In the genomic region with DNA sequence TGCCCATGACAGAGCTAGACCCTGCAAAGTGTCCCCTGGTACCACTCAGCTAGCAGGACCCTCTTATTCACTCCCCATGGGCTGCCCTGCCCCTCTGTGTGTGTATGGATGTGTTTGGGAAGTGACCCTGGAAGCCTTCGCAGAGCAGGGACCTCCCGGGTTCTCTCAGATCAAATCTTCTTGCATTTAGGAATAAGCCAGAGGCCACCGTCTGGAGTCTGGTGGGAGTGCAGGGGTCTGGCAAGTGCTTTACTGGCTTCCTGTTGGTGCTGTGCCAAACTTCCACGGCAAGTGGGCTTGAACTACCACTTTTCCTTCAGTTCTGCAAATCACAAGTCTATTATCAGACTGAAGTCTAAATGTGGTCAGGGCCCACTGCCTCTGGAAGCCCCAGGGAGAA, we compare ENCODE assay signal across 21 mouse cellular contexts. TPM values are rescaled to one million over a fixed set of nuclear protein-coding genes. Genes with fewer than 3 reads are reported as not detected.
DNase-seq lines count a peak whose midpoint lies in the region; ATAC-seq lines count a peak whose summit lies in the region.
"Had no signal": no experiment of that assay in that cellular context is flagged by ENCODE, and none has a peak within 500 bp of the region (broad histone marks: within the 10 kb centered on the region; RNA-seq: fewer than 3 reads in every experiment).

No protein-coding gene starts in this region.

- H3K9ac ChIP-seq in limb, embryonic 15.5 days = no peak overlapping the region
- no peak overlapping the region for H3K9ac ChIP-seq in intestine, embryonic 15.5 days
- H3K9ac ChIP-seq: heart, embryonic 13.5 days; liver, embryonic 13.5 days had no signal

- H3K27ac ChIP-seq in limb, embryonic 15.5 days = 0 out of 2 replicates have a peak overlapping the region, but pooled peaks have one; percentile 17
- H3K27ac ChIP-seq in limb, embryonic 10.5 days = no peak overlapping the region
- 0 out of 2 replicates have a peak overlapping the region, but pooled peaks have one; percentile 22 for H3K27ac ChIP-seq in intestine, embryonic 15.5 days
- H3K27ac ChIP-seq: heart, embryonic 13.5 days; liver, embryonic 13.5 days; midbrain, embryonic 10.5 days had no signal

- H3K4me1 ChIP-seq in limb, embryonic 15.5 days = peaks cover 41% of the 10 kb centered on the region
- peaks cover 32% of the 10 kb centered on the region for H3K4me1 ChIP-seq in limb, embryonic 10.5 days
- H3K4me1 ChIP-seq in intestine, embryonic 15.5 days (replicated peaks) = peaks cover 45% of the 10 kb centered on the region

- no peak for ATAC-seq in limb, embryonic 15.5 days (ENCODE audit: insufficient number of reproducible peaks, low FRiP score, low TSS enrichment, low read depth)
- no peak for ATAC-seq in intestine, embryonic 15.5 days

- H3K9me3 ChIP-seq in limb, embryonic 15.5 days = no peaks in the 10 kb centered on the region
- no peaks in the 10 kb centered on the region for H3K9me3 ChIP-seq in limb, embryonic 10.5 days (replicated peaks)
- no peaks in the 10 kb centered on the region for H3K9me3 ChIP-seq in intestine, embryonic 15.5 days
- H3K9me3 ChIP-seq: heart, embryonic 13.5 days; liver, embryonic 13.5 days; midbrain, embryonic 10.5 days had no signal

- WGBS in limb, embryonic 15.5 days = 17% methylated on average over 4 of the region's 4 CpGs
- 44% methylated on average over 4 of the region's 4 CpGs for WGBS in limb, embryonic 10.5 days
- 38% methylated on average over 4 of the region's 4 CpGs for WGBS in intestine, embryonic 15.5 days

- DNase-seq in heart, postnatal 4 days = peak; percentile 61
- no peak for DNase-seq in heart, adult 8-10 months (ENCODE audit: low spot score)
- no peak for DNase-seq in limb, embryonic 10.5 days (ENCODE audit: low spot score)
- DNase-seq in NIH3T3 (ENCODE audit: low read depth) = peak; percentile 27
- no peak for DNase-seq in thymus, postnatal 14 days
- no peak for DNase-seq in right cerebral cortex, postnatal 4 days
- DNase-seq: adrenal gland, postnatal 36 days; B cell, adult 2 months; cerebellum, adult 9-10 months; embryo, embryonic 11 days; gastrocnemius, postnatal 10 days; heart, postnatal 36 days; liver, embryonic 13.5 days; lung, postnatal 36 days; retina, postnatal 1 day; thymus, adult 18-20 months had no signal

- H3K36me3 ChIP-seq in limb, embryonic 15.5 days = no peaks in the 10 kb centered on the region
- no peaks in the 10 kb centered on the region for H3K36me3 ChIP-seq in limb, embryonic 10.5 days
- H3K36me3 ChIP-seq in intestine, embryonic 15.5 days = no peaks in the 10 kb centered on the region
- H3K36me3 ChIP-seq: heart, embryonic 13.5 days; midbrain, embryonic 10.5 days had no signal

- H3K27me3 ChIP-seq in limb, embryonic 15.5 days = peaks cover 70% of the 10 kb centered on the region
- H3K27me3 ChIP-seq in limb, embryonic 10.5 days (ENCODE audit: low read depth, poor library complexity, severe bottlenecking) = peaks cover 94% of the 10 kb centered on the region
- H3K27me3 ChIP-seq in intestine, embryonic 15.5 days (replicated peaks) = peaks cover 13% of the 10 kb centered on the region

- H3K4me2 ChIP-seq in limb, embryonic 15.5 days = no peak overlapping the region
- no peak overlapping the region for H3K4me2 ChIP-seq in intestine, embryonic 15.5 days (replicated peaks)
- H3K4me2 ChIP-seq: heart, embryonic 13.5 days; liver, embryonic 13.5 days had no signal

- H3K4me3 ChIP-seq in limb, embryonic 15.5 days = no peak overlapping the region
- no peak overlapping the region for H3K4me3 ChIP-seq in limb, embryonic 10.5 days
- no peak overlapping the region for H3K4me3 ChIP-seq in intestine, embryonic 15.5 days (replicated peaks)
- H3K4me3 ChIP-seq: heart, embryonic 13.5 days; liver, embryonic 13.5 days; midbrain, embryonic 10.5 days had no signal

RNA-seq across cellular contexts. Expression of a gene that starts 11.8 kb away (rescaled TPM):
- total RNA-seq in heart, postnatal 4 days (2021) = 10 to 100 TPM; 19.1 to 23.3 TPM
- total RNA-seq in heart, adult 8-10 months (2022) = 10 to 100 TPM; 25.2 to 49.3 (median 41.6) TPM
- 8.3 and 8.4 TPM in 2 replicates for polyA plus RNA-seq in limb, embryonic 15.5 days (2015; fragmentation: Nextera tagmentation; extraction: Ambion mirVana)
- 4.3 and 6.0 TPM in 2 replicates for polyA plus RNA-seq in limb, embryonic 10.5 days (2016; fragmentation: Nextera tagmentation; extraction: Ambion mirVana)
- 4.9 and 5.7 TPM in 2 replicates for polyA plus RNA-seq in intestine, embryonic 15.5 days (2015; fragmentation: Nextera tagmentation; extraction: Ambion mirVana)

RNA-seq across cellular contexts. Expression of a gene that starts 31.6 kb away (rescaled TPM):
- total RNA-seq in heart, postnatal 4 days (2021) = 1 to 10 TPM in 1 of 2 experiments, under 1 TPM in 1; 0.88 to 1.6 TPM
- total RNA-seq in heart, adult 8-10 months (2022) = under 1 TPM in 2 of 4 experiments, not detected in 2; 0.22 to 0.35 TPM
- 13.1 and 16.1 TPM in 2 replicates for polyA plus RNA-seq in limb, embryonic 15.5 days (2015; fragmentation: Nextera tagmentation; extraction: Ambion mirVana)
- 11.4 and 13.7 TPM in 2 replicates for polyA plus RNA-seq in limb, embryonic 10.5 days (2016; fragmentation: Nextera tagmentation; extraction: Ambion mirVana)
- 17.7 and 19.9 TPM in 2 replicates for polyA plus RNA-seq in intestine, embryonic 15.5 days (2015; fragmentation: Nextera tagmentation; extraction: Ambion mirVana)

RNA-seq across cellular contexts. Expression of a gene that starts 37.2 kb away (rescaled TPM):
- 1 to 10 TPM; 7.3 to 8.7 TPM for total RNA-seq in heart, postnatal 4 days (2021)
- total RNA-seq in heart, adult 8-10 months (2022) = 1 to 10 TPM; 2.1 to 3.6 (median 3.0) TPM
- 6.4 and 9.9 TPM in 2 replicates for polyA plus RNA-seq in limb, embryonic 15.5 days (2015; fragmentation: Nextera tagmentation; extraction: Ambion mirVana)
- 5.1 and 6.5 TPM in 2 replicates for polyA plus RNA-seq in limb, embryonic 10.5 days (2016; fragmentation: Nextera tagmentation; extraction: Ambion mirVana)
- polyA plus RNA-seq in intestine, embryonic 15.5 days (2015; fragmentation: Nextera tagmentation; extraction: Ambion mirVana) = 11.1 and 11.5 TPM in 2 replicates

RNA-seq across cellular contexts. Expression of a gene that starts 47.4 kb away (rescaled TPM):
- not detected for total RNA-seq in heart, postnatal 4 days (2021)
- total RNA-seq in heart, adult 8-10 months (2022) = not detected
- polyA plus RNA-seq in limb, embryonic 15.5 days (2015; fragmentation: Nextera tagmentation; extraction: Ambion mirVana) = 12.4 and 13.2 TPM in 2 replicates
- not detected in 2 replicates for polyA plus RNA-seq in limb, embryonic 10.5 days (2016; fragmentation: Nextera tagmentation; extraction: Ambion mirVana)
- 1.6 and 2.0 TPM in 2 replicates for polyA plus RNA-seq in intestine, embryonic 15.5 days (2015; fragmentation: Nextera tagmentation; extraction: Ambion mirVana)
- total RNA-seq: heart, postnatal 36 days had no signal
- polyA plus RNA-seq: forebrain, embryonic 11.5 days; liver, embryonic 13.5 days; midbrain, embryonic 10.5 days had no signal

Comparison
In these comparisons a context has a peak if more than half of its experiments do, and no peak if none do; other contexts are left out.
1. DNase-seq: peak in heart, postnatal 4 days (single experiment) and NIH3T3 (single experiment); none in heart, adult 8-10 months (single experiment), limb, embryonic 10.5 days (single experiment), thymus, postnatal 14 days (single experiment) and right cerebral cortex, postnatal 4 days (single experiment).